Comparison of ENCODE assay signal across 11 mouse cellular contexts in the genomic region with DNA sequence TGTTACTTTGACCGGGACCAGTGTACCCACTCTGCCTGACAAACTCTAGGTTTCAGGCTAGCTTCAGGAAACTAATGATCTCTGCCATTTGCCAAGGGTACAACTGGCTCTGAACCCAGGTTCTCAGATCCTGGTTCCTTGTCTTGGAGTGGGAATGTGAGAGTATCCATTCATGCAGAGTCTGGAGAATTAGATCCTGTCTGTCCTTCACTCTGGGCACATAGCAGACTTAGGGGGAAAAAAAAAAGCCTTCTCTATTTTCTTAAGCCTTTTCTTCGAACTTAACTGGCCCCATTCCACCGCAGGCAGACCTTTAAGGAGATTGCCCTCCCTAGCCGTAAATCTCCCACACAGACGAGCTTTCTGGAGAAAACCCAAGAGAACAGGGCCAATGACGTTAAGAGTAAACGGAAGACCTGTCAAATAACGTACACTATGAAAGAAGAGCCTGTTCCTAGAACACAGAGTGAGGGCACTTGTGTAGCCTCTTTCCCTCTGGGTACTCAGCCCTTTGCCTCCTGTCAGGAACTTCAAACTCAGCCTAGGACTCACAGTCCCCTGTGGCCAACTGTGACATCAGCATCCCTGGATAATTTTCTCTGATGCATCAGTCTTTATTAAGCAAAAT.
A peak's percentile ranks its signal among the peaks of the same experiment; 100 is the strongest.
DNase-seq lines count a peak whose midpoint lies in the region; ATAC-seq and TF ChIP-seq lines count a peak whose summit lies in the region.
"Had no signal": no experiment of that assay in that cellular context is flagged by ENCODE, and none has a peak within 500 bp of the region (broad histone marks: within the 10 kb centered on the region; RNA-seq: fewer than 3 reads in every experiment).

No protein-coding gene starts in this region.

- H3K9ac ChIP-seq in intestine, postnatal 0 days (ENCODE audit: low read depth, low read length), result no peak overlapping the region
- H3K9ac ChIP-seq: midbrain, embryonic 15.5 days had no signal

- H3K27ac ChIP-seq in intestine, postnatal 0 days (ENCODE audit: low read depth, low read length), result no peak overlapping the region
- H3K27ac ChIP-seq: layer of hippocampus, adult 2 months; midbrain, embryonic 15.5 days had no signal

- no peaks in the 10 kb centered on the region for H3K9me3 ChIP-seq in intestine, postnatal 0 days (ENCODE audit: control insufficient read depth)
- H3K9me3 ChIP-seq: midbrain, embryonic 15.5 days had no signal

- no peaks in the 10 kb centered on the region for H3K36me3 ChIP-seq in intestine, postnatal 0 days (ENCODE audit: control insufficient read depth, insufficient read depth)
- H3K36me3 ChIP-seq: midbrain, embryonic 15.5 days had no signal

- peak; percentile 31; the same call in 1 of the 2 replicates for ATAC-seq in frontal cortex, adult (ENCODE audit: low TSS enrichment)
- ATAC-seq in erythroblast, adult 5-6 weeks (replicated peaks; ENCODE audit: low FRiP score, poor library complexity, severe bottlenecking), result peak; percentile 36; the same call in 1 of the 2 replicates
- ATAC-seq in intestine, postnatal 0 days, result no peak
- ATAC-seq: midbrain, embryonic 15.5 days had no signal

- DNase-seq in frontal cortex, postnatal 36 days (ENCODE audit: low spot score in 2 of 2), result no peak
- peak; percentile 67 for DNase-seq in NIH3T3 (ENCODE audit: low read depth)
- DNase-seq in kidney, postnatal 25 days, result peak; percentile 38 to 60
- no peak for DNase-seq in cerebellum, adult 18-20 months
- no peak for DNase-seq in thymus, postnatal 36 days
- DNase-seq: cerebellum, adult 9-11 months had no signal

- 36% methylated on average over 8 of the region's 8 CpGs for WGBS in intestine, postnatal 0 days

- no peak overlapping the region for H3K4me3 ChIP-seq in intestine, postnatal 0 days (ENCODE audit: low read depth, low read length)
- H3K4me3 ChIP-seq: layer of hippocampus, adult 2 months; midbrain, embryonic 15.5 days had no signal

- H3K4me2 ChIP-seq in intestine, postnatal 0 days (replicated peaks; ENCODE audit: low read depth), result no peak overlapping the region
- H3K4me2 ChIP-seq: midbrain, embryonic 15.5 days had no signal

- no peak for TF ChIP-seq CTCF in intestine, postnatal 0 days (IDR thresholded peaks at IDR 0.05; ENCODE audit: low read depth)

- H3K27me3 ChIP-seq in intestine, postnatal 0 days (replicated peaks; ENCODE audit: control insufficient read depth, insufficient read depth, low read length), result no peaks in the 10 kb centered on the region
- H3K27me3 ChIP-seq: midbrain, embryonic 15.5 days had no signal

- 0 out of 2 replicates have a peak, but pooled peaks cover 2% of the 10 kb centered on the region for H3K4me1 ChIP-seq in intestine, postnatal 0 days (replicated peaks; ENCODE audit: control insufficient read depth, insufficient read depth, low read length)

Comparison
In these comparisons a context has a peak if more than half of its experiments do, and no peak if none do; other contexts are left out.
1. DNase-seq: peak in NIH3T3 (single experiment) and kidney, postnatal 25 days (2 of 2); none in frontal cortex, postnatal 36 days (0 of 2), cerebellum, adult 18-20 months (0 of 2) and thymus, postnatal 36 days (0 of 2).